Mouse (Mus musculus) bone marrow macrophage, adult 2 months (primary cell): ENCODE data around the gene Slc25a41.

ENCODE experiments used
- CTCF ChIP-seq: IDR thresholded peaks from 2 replicates; pipeline ENCODE4 v1.5.1; 2012; ENCODE audit warnings: low read depth, mild to moderate bottlenecking, low read length, moderate library complexity
- POLR2A ChIP-seq: IDR thresholded peaks from 2 replicates; pipeline ENCODE4 v1.6.1; 2012; ENCODE audit warnings: mild to moderate bottlenecking, low read depth, low read length, borderline replicate concordance

GRCm38 (mm10) chr17:57087049-57087832, 45.8 kb upstream of the Slc25a41 start, which contains the start of gene Tubb4a:
- TF ChIP-seq CTCF: no peak
- TF ChIP-seq POLR2A: no peak
